9 mouse cellular contexts compared by ENCODE assay signal in genomic region chr10:93325804-93326740, GRCm38 (mm10). TPM values are rescaled to one million over a fixed set of nuclear protein-coding genes. Genes with fewer than 3 reads are reported as not detected.
A peak's percentile ranks its signal among the peaks of the same experiment; 100 is the strongest.
DNase-seq lines count a peak whose midpoint lies in the region; TF ChIP-seq lines count a peak whose summit lies in the region.
"Had no signal": no experiment of that assay in that cellular context is flagged by ENCODE, and none has a peak within 500 bp of the region (broad histone marks: within the 10 kb centered on the region; RNA-seq: fewer than 3 reads in every experiment).

No protein-coding gene starts in this region.

- no peak overlapping the region for H3K4me3 ChIP-seq in bone marrow, adult 2 months (replicated peaks; ENCODE audit: control insufficient read depth, low read depth, low read length)
- H3K4me3 ChIP-seq: embryonic facial prominence, embryonic 12.5 days; midbrain, embryonic 12.5 days had no signal

- no peak for TF ChIP-seq CTCF in bone marrow, adult 2 months (IDR thresholded peaks at IDR 0.05; ENCODE audit: control insufficient read depth, insufficient read depth, low read length)

- 18% methylated on average over 12 of the region's 12 CpGs for WGBS in bone marrow, adult 2 months

- H3K4me1 ChIP-seq in bone marrow, adult 2 months (ENCODE audit: control insufficient read depth, insufficient read depth, low read length), result peaks cover 5% of the 10 kb centered on the region
- H3K4me1 ChIP-seq: midbrain, embryonic 12.5 days had no signal

- H3K27ac ChIP-seq in bone marrow, adult 2 months (ENCODE audit: control insufficient read depth, insufficient read depth, low read depth, low read length, poor library complexity), result peak overlapping the region; percentile 44
- H3K27ac ChIP-seq: midbrain, embryonic 12.5 days had no signal

- no peak for TF ChIP-seq POLR2A in bone marrow, adult 2 months (IDR thresholded peaks at IDR 0.05; ENCODE audit: borderline replicate concordance, control insufficient read depth, low read depth, low read length)

- DNase-seq in ES-CJ7 (ENCODE audit: low read depth, low spot score), result peak; percentile 16
- DNase-seq in kidney, adult 9 months, result peak; percentile 48
- peak; percentile 50 for DNase-seq in lung, postnatal 14 days
- no peak for DNase-seq in spleen, postnatal 36 days (ENCODE audit: low spot score in 2 of 2)
- no peak for DNase-seq in layer of hippocampus, adult 18-20 months (ENCODE audit: low spot score in 2 of 2)
- no peak for DNase-seq in testis, postnatal 14 days (ENCODE audit: low spot score)

RNA-seq across cellular contexts. Expression of gene Elk3, which starts 15.1 kb away (rescaled TPM):
- 8.3 and 15.5 TPM in 2 replicates for polyA plus RNA-seq in bone marrow, adult 2 months (2011; ENCODE audit: insufficient read depth, insufficient read length, low replicate concordance, missing spikeins)
- 1 to 10 TPM; 6.6 to 8.4 TPM for total RNA-seq in layer of hippocampus, adult 18-20 months (2021)

Comparison
In these comparisons a context has a peak if more than half of its experiments do, and no peak if none do; other contexts are left out.
1. DNase-seq: peak in ES-CJ7 (single experiment), kidney, adult 9 months (single experiment) and lung, postnatal 14 days (single experiment); none in spleen, postnatal 36 days (0 of 2), layer of hippocampus, adult 18-20 months (0 of 2) and testis, postnatal 14 days (single experiment).